Mouse (Mus musculus): ENCODE measurements around the gene Vmn2r50. TPM values are rescaled to one million over a fixed set of nuclear protein-coding genes. Genes with fewer than 3 reads are reported as not detected.
"Not testable (repeated sequence)": the region's sequence is repeated elsewhere in the genome, so short reads cannot be mapped to it uniquely, and the experiment has no call there.

Vmn2r50 gene
- not detected for total RNA-seq (2021)
- long read RNA-seq, experiment 1: 0 reads
- long read RNA-seq, experiment 2: 0 reads

DNA sequence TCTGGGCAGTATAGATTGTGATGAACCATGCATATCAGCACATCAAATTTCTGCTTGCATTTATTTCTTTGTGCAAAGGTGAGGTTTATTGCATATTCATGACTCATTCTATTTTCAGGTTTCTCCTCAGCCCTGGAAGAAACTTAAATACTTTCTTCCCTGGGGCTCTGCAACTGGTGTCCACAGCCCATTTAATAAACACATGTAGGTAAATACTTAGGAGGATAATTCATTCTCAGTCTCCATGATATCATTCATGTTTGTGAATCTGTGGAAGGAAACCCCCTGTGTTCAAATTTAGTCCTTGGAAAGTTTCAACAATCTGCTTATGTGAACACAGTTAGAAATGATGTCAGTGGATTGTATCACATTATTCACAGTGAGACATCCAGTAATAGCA, at the start of gene Vmn2r50:
Vmn2r50 (minus strand) TSS at position 101 of the 400 bp plus-strand sequence.
- intact Hi-C loops (cut with DNase I; ENCODE audit: low total_unique reads): not testable (repeated sequence)

DNA sequence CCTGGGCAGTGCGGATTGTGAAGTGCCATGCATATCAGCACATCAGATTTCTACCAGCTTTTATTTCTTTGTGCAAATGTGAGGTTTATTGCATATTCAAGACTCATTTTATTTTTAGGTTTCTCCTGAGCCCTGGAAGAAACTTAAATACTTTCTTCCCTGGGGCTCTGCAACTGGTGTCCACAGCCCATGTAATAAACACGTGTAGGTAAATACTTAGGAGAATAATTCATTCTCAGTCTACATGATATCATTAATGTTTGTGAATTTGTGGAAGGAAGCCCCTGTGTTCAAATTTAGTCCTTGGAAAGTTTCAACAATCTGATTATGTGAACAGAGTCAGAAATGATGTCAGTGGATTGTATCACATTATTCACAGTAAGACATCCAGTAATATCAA, 60.9 kb downstream of the Vmn2r50 start, which contains the start of gene Vmn2r49:
Vmn2r49 (minus strand) TSS at position 101 of the 400 bp plus-strand sequence.
- intact Hi-C loops (cut with DNase I; ENCODE audit: low total_unique reads): not testable (repeated sequence)

More for the DNA sequence above, at the start of gene Vmn2r50:
- not testable (repeated sequence) for DNase-seq

More for the DNA sequence above, 60.9 kb downstream of the Vmn2r50 start, which contains the start of gene Vmn2r49:
- DNase-seq: not testable (repeated sequence)

Other genes starting within 250 kb of the Vmn2r50 start
- gene Vmn2r47, start 212.0 kb downstream of the Vmn2r50 start, total RNA-seq (2021): not detected
- gene Vmn2r48, start 99.7 kb downstream of the Vmn2r50 start, total RNA-seq (2021): not detected
- not detected for gene Vmn2r49, start 61.0 kb downstream of the Vmn2r50 start, total RNA-seq (2021)
- gene Vmn2r51, start 52.4 kb upstream of the Vmn2r50 start, total RNA-seq (2021): not detected
- gene Vmn2r52, start 123.3 kb upstream of the Vmn2r50 start, total RNA-seq (2021): not detected
- gene Vmn1r66, start 224.7 kb upstream of the Vmn2r50 start, total RNA-seq (2021): not detected

All from gastrocnemius, postnatal 14 days (tissue).